Mouse (Mus musculus) midbrain, embryonic 14.5 days (tissue): ENCODE data around the gene Gm11639. TPM values are rescaled to one million over a fixed set of nuclear protein-coding genes. Genes with fewer than 3 reads are reported as not detected.

ENCODE experiments used
- ATAC-seq: fragments of 200-750 bp; cut with Nextera tagmentation; 2 replicates; pipeline ENCODE4 v1.8.0; 2017; ENCODE audit warnings: moderate number of reproducible peaks, moderate library complexity; ENCODE audit not compliant: low FRiP score, low TSS enrichment
- DNase-seq: peaks from one replicate; pipeline ENCODE4 v3.0.0-alpha.2; 2015
- H3K27ac ChIP-seq: fragments of 300-500 bp; sonication (generic); replicated peaks from 2 replicates; pipeline ENCODE4 v1.5.1; 2014; ENCODE audit warnings: mild to moderate bottlenecking, low read depth, low read length, moderate library complexity
- H3K27me3 ChIP-seq: fragments of 300-500 bp; sonication (generic); 2 replicates; pipeline ENCODE4 v1.6.1; 2014; ENCODE audit warnings: low read length, control low read depth, mixed read lengths; ENCODE audit not compliant: control insufficient read depth, insufficient read depth
- H3K36me3 ChIP-seq: fragments of 300-500 bp; sonication (generic); 2 replicates; pipeline ENCODE4 v1.6.1; 2014; ENCODE audit warnings: low read length, control low read depth; ENCODE audit not compliant: control insufficient read depth, insufficient read depth
- H3K4me1 ChIP-seq: fragments of 300-500 bp; sonication (generic); 2 replicates; pipeline ENCODE4 v1.6.1; 2014; ENCODE audit warnings: mild to moderate bottlenecking, antibody characterized with exemption, low read length, control low read depth; ENCODE audit not compliant: control insufficient read depth, insufficient read depth
- H3K4me2 ChIP-seq: fragments of 300-500 bp; sonication (generic); 2 replicates; pipeline ENCODE4 v1.6.1; 2014; ENCODE audit warnings: mild to moderate bottlenecking, low read length, moderate library complexity
- H3K4me3 ChIP-seq: fragments of 300-500 bp; sonication (generic); replicated peaks from 2 replicates; pipeline ENCODE4 v1.5.1; 2014; ENCODE audit warnings: low read depth, low read length
- H3K9ac ChIP-seq: fragments of 300-500 bp; sonication (generic); replicated peaks from 2 replicates; pipeline ENCODE4 v1.6.1; 2014; ENCODE audit warnings: mild to moderate bottlenecking, low read length, moderate library complexity
- H3K9me3 ChIP-seq: fragments of 300-500 bp; sonication (generic); 2 replicates; pipeline ENCODE4 v1.6.1; 2016; ENCODE audit warnings: low read length, control low read depth, mixed read lengths; ENCODE audit not compliant: control insufficient read depth
- WGBS: fragments of 180-500 bp; shearing (Covaris S2); extraction: QIAGEN DNeasy Blood & Tissue Kit; methylation state at CpG from one replicate; pipeline ENCODE4 v1.1.7; 2014; 5-methylcytosine and 5-hydroxymethylcytosine counted together
- polyA plus RNA-seq: library from polyadenylated mRNA; unstranded; fragments of >200 nt; fragmentation: Nextera tagmentation; extraction: Ambion mirVana; gene quantifications from 2 replicates; pipeline ENCODE4 v1.2.1, GENCODE M21; 2014

Gm11639 gene
- polyA plus RNA-seq, 1 experiment from 2014 or later, result not detected

DNA sequence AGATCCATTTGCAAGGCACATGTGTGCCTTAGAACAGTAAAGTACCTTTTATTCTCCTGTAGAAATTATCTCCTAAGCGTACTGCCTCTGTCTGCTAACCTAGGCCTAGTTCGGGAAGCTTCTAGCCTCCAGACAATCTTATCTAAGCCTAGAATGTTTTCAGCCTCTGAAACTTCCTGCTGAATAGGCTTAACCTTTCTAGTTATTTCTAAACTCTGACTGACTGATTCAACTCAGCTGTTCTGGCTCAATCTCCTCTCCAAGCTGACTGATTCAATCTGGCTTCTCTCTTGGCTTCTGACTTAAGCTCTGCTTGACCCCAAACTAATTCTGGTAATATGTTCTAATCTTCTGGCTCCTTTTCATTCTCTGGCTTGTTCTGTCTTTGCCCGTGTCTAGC lies 463.8 kb downstream of the Gm11639 start:
- 82% methylated on average over 3 of the region's 3 CpGs for WGBS
- ATAC-seq, result no peak

DNA sequence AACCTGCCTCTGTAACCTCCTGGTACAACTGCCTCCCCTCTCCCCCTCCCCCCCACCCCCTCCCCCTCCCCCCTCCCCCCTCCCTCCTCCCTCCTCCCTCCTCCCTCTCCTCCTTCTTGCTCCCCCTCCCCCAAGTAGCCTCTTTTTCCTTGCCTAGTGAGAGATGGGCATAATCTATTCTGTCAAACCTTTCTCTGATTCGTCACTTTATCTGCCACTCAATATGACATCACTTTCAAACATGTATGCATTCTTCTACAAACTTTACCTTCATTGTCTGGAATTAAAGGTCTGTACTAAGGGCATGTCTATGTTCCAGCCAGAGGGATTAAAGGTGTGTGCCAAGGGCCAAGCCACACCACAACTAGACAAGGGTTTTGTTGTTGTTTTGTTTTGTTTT lies 464.3 kb downstream of the Gm11639 start:
- DNase-seq, result peak; percentile 12
- Histone ChIP-seq H3K27me3 (no peaks in the 10 kb centered on the region), H3K4me2 (no peak overlapping the region), H3K9ac (no peak overlapping the region), H3K4me1 (0 out of 2 replicates have a peak, but pooled peaks cover 4% of the 10 kb centered on the region), H3K4me3 (no peak overlapping the region), H3K36me3 (no peaks in the 10 kb centered on the region), H3K27ac (no peak overlapping the region), H3K9me3 (no peaks in the 10 kb centered on the region)
- WGBS, result 92% methylated on average over 1 of the region's 1 CpGs
- ATAC-seq, result no peak

More for the DNA sequence above, 463.8 kb downstream of the Gm11639 start:
- H3K4me1 ChIP-seq, result 0 out of 2 replicates have a peak, but pooled peaks cover 4% of the 10 kb centered on the region
- H3K4me2 ChIP-seq, result no peak overlapping the region
- H3K27me3 ChIP-seq, result no peaks in the 10 kb centered on the region
- no peak overlapping the region for H3K9ac ChIP-seq
- no peaks in the 10 kb centered on the region for H3K9me3 ChIP-seq
- no peak for DNase-seq
- H3K4me3 ChIP-seq, result no peak overlapping the region
- no peaks in the 10 kb centered on the region for H3K36me3 ChIP-seq
- H3K27ac ChIP-seq, result no peak overlapping the region

DNA sequence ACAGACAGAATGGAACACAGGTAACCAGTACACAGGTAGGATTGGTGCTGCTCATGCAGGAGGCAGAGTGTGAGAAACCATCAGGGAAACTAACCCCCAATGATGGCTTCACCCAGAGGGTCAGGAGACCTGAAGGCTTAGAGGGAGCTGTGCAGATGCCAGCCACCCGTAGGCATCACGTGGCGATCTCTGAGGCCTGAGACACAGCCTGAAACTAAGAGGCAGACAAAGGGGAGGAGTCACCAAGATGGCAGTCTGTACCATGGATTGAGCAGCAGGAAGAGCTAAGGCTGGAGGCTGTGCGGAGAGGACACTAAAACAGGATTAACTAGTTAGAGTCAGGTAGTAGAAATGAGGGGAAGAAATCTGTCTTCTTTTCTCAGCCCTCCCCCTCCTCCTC lies 465.2 kb downstream of the Gm11639 start:
- 54% methylated on average over 4 of the region's 4 CpGs for WGBS
- no peak for ATAC-seq
- H3K9ac ChIP-seq, result no peak overlapping the region
- no peak overlapping the region for H3K4me2 ChIP-seq
- H3K9me3 ChIP-seq, result no peaks in the 10 kb centered on the region
- H3K27me3 ChIP-seq, result no peaks in the 10 kb centered on the region
- H3K4me1 ChIP-seq, result 0 out of 2 replicates have a peak, but pooled peaks cover 4% of the 10 kb centered on the region
- no peak for DNase-seq
- H3K4me3 ChIP-seq, result no peak overlapping the region
- H3K36me3 ChIP-seq, result no peaks in the 10 kb centered on the region
- no peak overlapping the region for H3K27ac ChIP-seq

DNA sequence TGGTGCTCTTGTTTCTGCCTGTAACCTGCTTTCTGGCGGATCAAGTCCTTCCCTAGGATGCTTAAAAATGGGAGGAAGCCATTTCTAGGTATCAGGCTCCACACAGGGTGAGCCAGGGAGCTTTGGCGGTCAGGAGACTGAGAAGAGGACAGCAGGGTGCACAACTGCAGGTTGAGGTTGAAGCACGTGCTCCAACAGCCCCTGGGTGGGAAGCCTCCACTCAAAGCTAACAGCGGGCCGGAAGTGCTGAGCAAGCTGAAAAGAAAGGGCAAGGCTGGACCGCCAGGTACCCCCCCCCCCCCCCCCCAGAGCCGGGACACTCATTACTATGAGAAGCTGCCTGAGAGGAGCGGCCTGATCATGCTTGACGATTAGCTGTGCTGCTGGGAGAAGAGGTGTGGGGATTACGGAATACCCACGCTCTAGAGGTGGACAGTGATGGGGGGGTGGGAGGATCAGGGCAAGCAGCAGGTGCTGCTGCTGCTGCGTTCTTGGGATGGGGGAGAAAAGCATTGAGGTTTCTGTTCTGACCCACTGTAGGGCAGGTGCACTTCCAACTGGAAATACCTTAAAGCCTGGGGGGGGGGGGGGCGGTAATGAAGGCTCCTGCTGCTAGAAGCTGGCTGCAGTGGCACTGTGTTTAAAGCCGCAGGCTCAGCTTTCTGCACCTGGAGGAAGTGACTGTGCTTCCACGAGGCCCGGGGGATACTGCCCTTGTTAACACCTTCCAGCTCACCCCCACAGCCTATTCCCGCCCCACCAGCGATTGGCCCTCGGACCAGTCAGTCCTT lies 465.9 kb downstream of the Gm11639 start:
- Histone ChIP-seq H3K4me3 (no peak overlapping the region), H3K4me2 (peak overlapping the region; percentile 33), H3K27me3 (no peaks in the 10 kb centered on the region), H3K4me1 (0 out of 2 replicates have a peak, but pooled peaks cover 4% of the 10 kb centered on the region), H3K36me3 (no peaks in the 10 kb centered on the region), H3K27ac (no peak overlapping the region), H3K9me3 (no peaks in the 10 kb centered on the region), H3K9ac (no peak overlapping the region)
- DNase-seq (peak; percentile 18), ATAC-seq (no peak)
- WGBS, result 26% methylated on average over 18 of the region's 19 CpGs

DNA sequence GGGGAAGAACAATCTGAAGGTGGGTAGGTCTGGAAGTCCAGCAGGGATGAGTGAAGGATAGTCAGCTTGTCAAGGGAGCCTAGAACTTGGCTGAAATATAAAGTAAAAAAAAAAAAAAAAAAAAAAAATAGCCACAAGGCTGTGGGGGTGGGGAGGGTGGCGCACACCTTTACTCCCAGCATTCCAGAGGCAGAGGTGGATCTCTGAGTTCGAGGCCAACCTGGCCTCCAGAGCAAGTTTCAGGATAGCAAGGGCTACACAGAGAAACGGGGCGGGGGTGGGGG lies 466.5 kb downstream of the Gm11639 start:
- DNase-seq (no peak), ATAC-seq (no peak)
- 86% methylated on average over 2 of the region's 4 CpGs for WGBS
- Histone ChIP-seq H3K9ac (no peak overlapping the region), H3K27ac (no peak overlapping the region), H3K4me1 (0 out of 2 replicates have a peak, but pooled peaks cover 4% of the 10 kb centered on the region), H3K27me3 (no peaks in the 10 kb centered on the region), H3K9me3 (no peaks in the 10 kb centered on the region), H3K4me3 (no peak overlapping the region), H3K4me2 (peak overlapping the region; percentile 33; the same call in 1 of the 2 replicates), H3K36me3 (no peaks in the 10 kb centered on the region)

DNA sequence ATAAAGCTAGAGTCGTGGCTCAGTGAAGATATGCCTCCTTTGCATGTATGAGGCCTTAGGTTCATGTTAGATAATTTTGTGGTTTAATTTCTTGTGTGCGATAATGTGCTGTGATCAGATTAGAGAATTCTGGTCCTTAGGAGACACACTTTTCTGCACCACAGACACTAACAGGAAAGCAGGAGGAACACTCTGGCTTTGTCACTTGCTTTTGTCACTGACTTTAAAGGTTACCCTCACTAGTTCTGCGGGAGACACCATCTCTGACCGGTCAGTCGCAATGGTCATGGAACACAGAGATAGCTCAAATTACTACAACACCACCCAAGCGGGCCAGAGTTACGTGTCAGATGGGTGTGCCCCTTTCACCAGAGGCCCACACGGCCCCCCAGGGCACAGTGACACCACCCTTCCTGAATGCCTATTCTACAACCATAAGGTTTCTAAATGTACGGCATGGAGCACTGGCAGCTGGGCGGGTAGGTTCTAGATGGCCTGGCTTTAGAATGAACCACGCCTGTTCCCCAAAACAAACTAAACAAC lies 466.9 kb downstream of the Gm11639 start:
- Histone ChIP-seq H3K4me3 (no peak overlapping the region), H3K4me2 (no peak overlapping the region), H3K9ac (no peak overlapping the region), H3K36me3 (no peaks in the 10 kb centered on the region), H3K9me3 (no peaks in the 10 kb centered on the region), H3K4me1 (0 out of 2 replicates have a peak, but pooled peaks cover 4% of the 10 kb centered on the region), H3K27ac (no peak overlapping the region), H3K27me3 (no peaks in the 10 kb centered on the region)
- no peak for ATAC-seq
- DNase-seq, result no peak
- WGBS, result 87% methylated on average over 11 of the region's 11 CpGs

DNA sequence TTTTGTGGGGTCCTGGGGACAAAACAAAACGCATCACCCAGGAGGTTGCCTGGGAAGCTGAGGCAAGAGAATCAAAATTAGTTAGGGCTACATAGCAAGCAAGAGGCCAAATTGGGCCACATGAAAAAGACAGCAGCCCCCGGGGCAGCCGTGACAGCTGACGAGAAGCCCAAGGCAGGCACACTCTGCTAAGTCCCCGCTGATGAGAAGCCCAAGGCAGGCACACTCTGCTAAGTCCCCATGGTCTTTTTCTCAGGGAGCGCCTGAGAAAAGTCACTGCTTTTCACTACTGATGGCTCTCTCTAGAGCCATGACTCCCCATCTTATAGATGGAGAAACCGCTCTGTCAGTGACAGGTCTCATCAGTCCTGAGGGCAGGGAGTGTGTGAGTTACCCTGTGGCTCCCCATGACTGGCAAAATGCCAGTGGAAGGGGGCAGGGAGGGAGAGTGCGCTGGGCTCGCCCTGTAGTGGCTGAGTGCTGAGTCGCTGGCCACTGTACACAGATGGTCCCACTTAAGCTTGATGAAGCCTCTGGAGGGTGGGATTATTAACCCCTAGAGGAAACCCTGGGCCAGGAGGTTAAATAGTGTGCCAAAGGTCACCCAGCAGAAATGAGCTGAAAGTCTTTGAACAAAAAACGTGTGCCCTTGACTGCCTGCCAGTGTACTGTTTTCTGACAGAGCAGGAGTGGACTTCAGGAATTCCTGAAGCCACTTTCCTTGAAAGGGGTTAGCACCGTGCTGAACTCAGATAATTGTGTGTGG lies 467.7 kb downstream of the Gm11639 start:
- WGBS, result 27% methylated on average over 12 of the region's 12 CpGs
- peak; percentile 53; the same call in 1 of the 2 replicates for ATAC-seq

GRCm38 (mm10) chr11:105155915-105156314 lies 470.4 kb downstream of the Gm11639 start:
- no peak for ATAC-seq
- no peak overlapping the region for H3K27ac ChIP-seq
- H3K36me3 ChIP-seq, result no peaks in the 10 kb centered on the region
- no peak overlapping the region for H3K4me3 ChIP-seq
- H3K27me3 ChIP-seq, result no peaks in the 10 kb centered on the region
- H3K4me1 ChIP-seq, result 0 out of 2 replicates have a peak, but pooled peaks cover 4% of the 10 kb centered on the region
- no peak for DNase-seq
- no peak overlapping the region for H3K9ac ChIP-seq
- H3K4me2 ChIP-seq, result no peak overlapping the region
- H3K9me3 ChIP-seq, result no peaks in the 10 kb centered on the region
- 83% methylated on average over 4 of the region's 4 CpGs for WGBS

More for the DNA sequence above, 467.7 kb downstream of the Gm11639 start:
- H3K4me2 ChIP-seq, result no peak overlapping the region
- 0 out of 2 replicates have a peak, but pooled peaks cover 4% of the 10 kb centered on the region for H3K4me1 ChIP-seq
- no peaks in the 10 kb centered on the region for H3K9me3 ChIP-seq
- no peak overlapping the region for H3K4me3 ChIP-seq
- H3K27ac ChIP-seq, result no peak overlapping the region
- no peak overlapping the region for H3K9ac ChIP-seq
- peak; percentile 56 for DNase-seq
- H3K36me3 ChIP-seq, result no peaks in the 10 kb centered on the region
- no peaks in the 10 kb centered on the region for H3K27me3 ChIP-seq
